Mouse (Mus musculus): Measurements from ENCODE around the gene Pnkd.

Pnkd gene

GRCm38 (mm10) chr1:74284543-74285160, at the start of gene Pnkd, which contains the start of gene Aamp:
Gene Pnkd (plus strand): TSS chr1:74284930.
Gene Aamp (minus strand): TSS chr1:74284738.
- peak; percentile 100 for DNase-seq (ENCODE audit: low spot score in 2 of 2)

- DNase-seq (ENCODE audit: low spot score in 2 of 2), result peak; percentile 97 to 98
Observed at GRCm38 (mm10) chr1:74235938-74236589, 48.7 kb upstream of the Pnkd start, which contains the start of gene Arpc2. Gene Arpc2 (plus strand): TSS chr1:74236084.

- DNase-seq (ENCODE audit: low spot score in 2 of 2), result peak; percentile 31 to 41
Observed at GRCm38 (mm10) chr1:74236590-74237317, 48.0 kb upstream of the Pnkd start.

- DNase-seq (ENCODE audit: low spot score in 2 of 2), result no peak
Observed at GRCm38 (mm10) chr1:74237671-74238070, 47.1 kb upstream of the Pnkd start.

GRCm38 (mm10) chr1:74238136-74238535, 46.6 kb upstream of the Pnkd start:
- DNase-seq (ENCODE audit: low spot score in 2 of 2), result peak in 1 of 2 experiments; percentile 31

- peak in 1 of 2 experiments; percentile 21 for DNase-seq (ENCODE audit: low spot score in 2 of 2)
Observed at GRCm38 (mm10) chr1:74239162-74239561, 45.6 kb upstream of the Pnkd start.

- DNase-seq (ENCODE audit: low spot score in 2 of 2), result peak; percentile 31 to 44
Observed at GRCm38 (mm10) chr1:74239618-74240017, 45.1 kb upstream of the Pnkd start.

GRCm38 (mm10) chr1:74240311-74240710, 44.4 kb upstream of the Pnkd start:
- DNase-seq (ENCODE audit: low spot score in 2 of 2), result no peak

- DNase-seq (ENCODE audit: low spot score in 2 of 2), result no peak
Observed at GRCm38 (mm10) chr1:74240832-74241231, 43.9 kb upstream of the Pnkd start.

- no peak for DNase-seq (ENCODE audit: low spot score in 2 of 2)
Observed at GRCm38 (mm10) chr1:74245525-74245924, 39.2 kb upstream of the Pnkd start.

- peak; percentile 71 to 76 for DNase-seq (ENCODE audit: low spot score in 2 of 2)
Observed at GRCm38 (mm10) chr1:74248799-74249198, 35.9 kb upstream of the Pnkd start.

- DNase-seq (ENCODE audit: low spot score in 2 of 2), result no peak
Observed at GRCm38 (mm10) chr1:74249331-74249980, 35.3 kb upstream of the Pnkd start.

GRCm38 (mm10) chr1:74250096-74250495, 34.6 kb upstream of the Pnkd start:
- DNase-seq (ENCODE audit: low spot score in 2 of 2), result no peak

GRCm38 (mm10) chr1:74255704-74256345, 28.9 kb upstream of the Pnkd start:
- no peak for DNase-seq (ENCODE audit: low spot score in 2 of 2)

GRCm38 (mm10) chr1:74256782-74257181, 27.9 kb upstream of the Pnkd start:
- no peak for DNase-seq (ENCODE audit: low spot score in 2 of 2)

GRCm38 (mm10) chr1:74262510-74262909, 22.2 kb upstream of the Pnkd start:
- DNase-seq (ENCODE audit: low spot score in 2 of 2), result no peak

GRCm38 (mm10) chr1:74268750-74269149, 16.0 kb upstream of the Pnkd start:
- DNase-seq (ENCODE audit: low spot score in 2 of 2), result no peak

- DNase-seq (ENCODE audit: low spot score in 2 of 2), result no peak
Observed at GRCm38 (mm10) chr1:74271659-74272058, 13.1 kb upstream of the Pnkd start.

- no peak for DNase-seq (ENCODE audit: low spot score in 2 of 2)
Observed at GRCm38 (mm10) chr1:74275015-74275414, 9.7 kb upstream of the Pnkd start.

GRCm38 (mm10) chr1:74277041-74277440, 7.7 kb upstream of the Pnkd start:
- DNase-seq (ENCODE audit: low spot score in 2 of 2), result no peak

GRCm38 (mm10) chr1:74277883-74278537, 6.7 kb upstream of the Pnkd start:
- DNase-seq (ENCODE audit: low spot score in 2 of 2), result no peak
